Mouse (Mus musculus) bone marrow, adult 2 months (tissue): ENCODE results near the gene Olfr1314.

Source experiments
- CTCF ChIP-seq: fragments of 200-500 bp; IDR thresholded peaks from 2 replicates; pipeline ENCODE4 v1.5.1; 2011; ENCODE audit warnings: low read length, control low read depth; ENCODE audit not compliant: control insufficient read depth, insufficient read depth
- POLR2A ChIP-seq: fragments of 200-500 bp; IDR thresholded peaks from 2 replicates; pipeline ENCODE4 v1.6.1; 2011; ENCODE audit warnings: low read depth, mild to moderate bottlenecking, control low read depth, low read length, borderline replicate concordance; ENCODE audit not compliant: control insufficient read depth

DNA sequence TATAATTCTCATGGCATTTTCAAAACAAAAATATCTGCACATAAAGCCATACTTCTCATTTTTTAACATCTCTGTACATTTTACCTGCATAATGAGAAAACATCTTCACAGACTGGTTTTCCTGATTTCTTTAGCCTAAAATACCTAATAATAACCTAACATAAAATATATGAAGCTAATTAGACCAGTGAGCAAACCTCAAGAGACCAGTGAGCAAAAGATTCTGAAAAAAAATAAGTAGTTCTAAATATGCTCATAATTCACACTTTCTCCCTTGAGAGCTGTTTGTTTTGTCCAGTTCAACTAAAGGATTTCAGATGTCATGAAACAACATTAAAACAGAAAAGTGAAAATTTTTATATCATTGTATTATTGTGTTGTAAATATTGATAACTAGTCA, at the start of gene Olfr1314:
- no peak for TF ChIP-seq CTCF
- no peak for TF ChIP-seq POLR2A
